Mouse (Mus musculus) left cerebral cortex, adult 2 months (tissue): ENCODE data around the gene Cyp2t4. TPM values are rescaled to one million over a fixed set of nuclear protein-coding genes. Genes with fewer than 3 reads are reported as not detected.
A peak's percentile ranks its signal among the peaks of the same experiment; 100 is the strongest.

Experiments
- DNase-seq, 2 experiments: peaks; one replicate each; pipeline ENCODE4 v3.0.0; 2021 to 2022; ENCODE audit warnings: low spot score in 2 of 2, mixed read lengths in 1 of 2; ENCODE audit errors: extremely low spot score in 1 of 2
- H3K27ac ChIP-seq: fragments of 200-600 bp; 2 replicates; pipeline ENCODE4 v1.8.1; 2022
- H3K4me3 ChIP-seq: fragments of 200-600 bp; 2 replicates; pipeline ENCODE4 v1.8.1; 2022
- CTCF ChIP-seq: fragments of 200-600 bp; IDR thresholded peaks from 2 replicates; pipeline ENCODE4 v1.8.1; 2022; ENCODE audit warnings: antibody characterized with exemption, mild to moderate bottlenecking, moderate library complexity
- intact Hi-C: fragments of 180-260 bp; cut with DNase I; formaldehyde crosslinking; loops from one replicate; pipeline ENCODE4 v1.15.1; 2025
- total RNA-seq, 2 experiments: library from RNA; stranded (reverse); gene quantifications; 2 replicates each; pipeline ENCODE4 v1.2.3; 2021

The Cyp2t4 gene
- total RNA-seq, 2 experiments from 2014 or later = not detected

- no peak for DNase-seq
- intact Hi-C loops = no loop called here
- Histone ChIP-seq H3K27ac (no peak overlapping the region), H3K4me3 (no peak overlapping the region)
- TF ChIP-seq CTCF = no peak
These were observed 22.8 kb upstream of the Cyp2t4 start for GRCm38 (mm10) chr7:27130521-27131370.

GRCm38 (mm10) chr7:27131387-27131786 lies 22.1 kb upstream of the Cyp2t4 start:
- Histone ChIP-seq H3K27ac (no peak overlapping the region), H3K4me3 (no peak overlapping the region)
- TF ChIP-seq CTCF = peak; percentile 10
- DNase-seq = no peak
- intact Hi-C loops = no loop called here

- DNase-seq = peak; percentile 46 to 48
- H3K27ac ChIP-seq = no peak overlapping the region
- intact Hi-C loops = loop anchor here (1.0 kb wide), 1 partner anchor 153 kb away; no protein-coding TSS in a partner anchor
- H3K4me3 ChIP-seq = no peak overlapping the region
- TF ChIP-seq CTCF = peak; percentile 61
These were observed 20.9 kb upstream of the Cyp2t4 start for GRCm38 (mm10) chr7:27132588-27132987.

GRCm38 (mm10) chr7:27133156-27133555 lies 20.4 kb upstream of the Cyp2t4 start:
- no peak overlapping the region for H3K27ac ChIP-seq
- intact Hi-C loops = no loop called here
- TF ChIP-seq CTCF = no peak
- DNase-seq = no peak
- no peak overlapping the region for H3K4me3 ChIP-seq

GRCm38 (mm10) chr7:27133757-27134156 lies 19.8 kb upstream of the Cyp2t4 start:
- intact Hi-C loops = no loop called here
- Histone ChIP-seq H3K27ac (no peak overlapping the region), H3K4me3 (no peak overlapping the region)
- TF ChIP-seq CTCF = no peak
- no peak for DNase-seq

GRCm38 (mm10) chr7:27136410-27136996 lies 17.0 kb upstream of the Cyp2t4 start:
- no peak overlapping the region for H3K4me3 ChIP-seq
- no peak overlapping the region for H3K27ac ChIP-seq
- no peak for TF ChIP-seq CTCF
- DNase-seq = no peak
- intact Hi-C loops = no loop called here

- intact Hi-C loops = no loop called here
- H3K27ac ChIP-seq = no peak overlapping the region
- TF ChIP-seq CTCF = no peak
- H3K4me3 ChIP-seq = no peak overlapping the region
- DNase-seq = peak in 1 of 2 experiments; percentile 58
These were observed 2.5 kb downstream of the Cyp2t4 start for GRCm38 (mm10) chr7:27156005-27156404.

GRCm38 (mm10) chr7:27158171-27158570 lies 4.7 kb downstream of the Cyp2t4 start:
- no peak for TF ChIP-seq CTCF
- Histone ChIP-seq H3K4me3 (no peak overlapping the region), H3K27ac (no peak overlapping the region)
- DNase-seq = no peak
- intact Hi-C loops = no loop called here

GRCm38 (mm10) chr7:27159256-27159655 lies 5.7 kb downstream of the Cyp2t4 start:
- Histone ChIP-seq H3K4me3 (no peak overlapping the region), H3K27ac (no peak overlapping the region)
- DNase-seq = peak in 1 of 2 experiments; percentile 9
- intact Hi-C loops = no loop called here
- TF ChIP-seq CTCF = no peak

- TF ChIP-seq CTCF = peak; percentile 97
- peak; percentile 85 to 86 for DNase-seq
- no peak overlapping the region for H3K4me3 ChIP-seq
- intact Hi-C loops = no loop called here
- H3K27ac ChIP-seq = no peak overlapping the region; the same call in 1 of the 2 replicates
These were observed 6.4 kb downstream of the Cyp2t4 start for GRCm38 (mm10) chr7:27159882-27160281.

- no peak for TF ChIP-seq CTCF
- peak in 1 of 2 experiments; percentile 8 for DNase-seq
- intact Hi-C loops = no loop called here
- no peak overlapping the region for H3K27ac ChIP-seq
- H3K4me3 ChIP-seq = no peak overlapping the region
These were observed 7.4 kb downstream of the Cyp2t4 start for GRCm38 (mm10) chr7:27160921-27161320.

GRCm38 (mm10) chr7:27161744-27162143 lies 8.2 kb downstream of the Cyp2t4 start:
- no peak for TF ChIP-seq CTCF
- no peak for DNase-seq
- H3K27ac ChIP-seq = no peak overlapping the region
- intact Hi-C loops = no loop called here
- no peak overlapping the region for H3K4me3 ChIP-seq
